Mouse (Mus musculus) olfactory bulb, adult 2 months (tissue): ENCODE measurements around the gene Gmeb1. TPM values are rescaled to one million over a fixed set of nuclear protein-coding genes. Genes with fewer than 3 reads are reported as not detected.
A peak's percentile ranks its signal among the peaks of the same experiment; 100 is the strongest.
"Not testable (repeated sequence)": the region's sequence is repeated elsewhere in the genome, so short reads cannot be mapped to it uniquely, and the experiment has no call there.

ENCODE experiments used
- H3K27ac ChIP-seq: fragments of 200-500 bp; 2 replicates; pipeline ENCODE4 v1.5.1; 2012; ENCODE audit warnings: low read depth, low read length; ENCODE audit not compliant: insufficient read depth
- H3K4me1 ChIP-seq: fragments of 200-500 bp; 2 replicates; pipeline ENCODE4 v1.6.1; 2012; ENCODE audit warnings: low read length; ENCODE audit not compliant: control insufficient read depth, insufficient read depth
- H3K4me3 ChIP-seq: fragments of 200-500 bp; 2 replicates; pipeline ENCODE4 v1.5.1; 2012; ENCODE audit warnings: mild to moderate bottlenecking, low read depth, low read length, moderate library complexity; ENCODE audit not compliant: insufficient read depth
- CTCF ChIP-seq: fragments of 200-500 bp; IDR thresholded peaks from 2 replicates; pipeline ENCODE4 v1.5.1; 2012; ENCODE audit warnings: low read depth, mild to moderate bottlenecking, low read length, moderate library complexity; ENCODE audit not compliant: insufficient read depth
- POLR2A ChIP-seq: fragments of 200-500 bp; IDR thresholded peaks from 2 replicates; pipeline ENCODE4 v1.6.1; 2012; ENCODE audit warnings: mild to moderate bottlenecking, low read depth, low read length, moderate library complexity; ENCODE audit not compliant: insufficient read depth
- WGBS: fragments of 180-500 bp; shearing (Covaris S2); methylation state at CpG from one replicate; pipeline ENCODE4 v1.1.7; 2018; 5-methylcytosine and 5-hydroxymethylcytosine counted together
- polyA plus RNA-seq: library from polyadenylated mRNA; stranded (reverse); fragments of >200 nt; gene quantifications from 2 replicates; pipeline ENCODE4 v1.2.4, GENCODE M21; 2012; ENCODE audit warnings: low replicate concordance; ENCODE audit not compliant: missing spikeins, insufficient read depth, insufficient read length

The Gmeb1 gene
- polyA plus RNA-seq, 1 experiment, result not detected

DNA sequence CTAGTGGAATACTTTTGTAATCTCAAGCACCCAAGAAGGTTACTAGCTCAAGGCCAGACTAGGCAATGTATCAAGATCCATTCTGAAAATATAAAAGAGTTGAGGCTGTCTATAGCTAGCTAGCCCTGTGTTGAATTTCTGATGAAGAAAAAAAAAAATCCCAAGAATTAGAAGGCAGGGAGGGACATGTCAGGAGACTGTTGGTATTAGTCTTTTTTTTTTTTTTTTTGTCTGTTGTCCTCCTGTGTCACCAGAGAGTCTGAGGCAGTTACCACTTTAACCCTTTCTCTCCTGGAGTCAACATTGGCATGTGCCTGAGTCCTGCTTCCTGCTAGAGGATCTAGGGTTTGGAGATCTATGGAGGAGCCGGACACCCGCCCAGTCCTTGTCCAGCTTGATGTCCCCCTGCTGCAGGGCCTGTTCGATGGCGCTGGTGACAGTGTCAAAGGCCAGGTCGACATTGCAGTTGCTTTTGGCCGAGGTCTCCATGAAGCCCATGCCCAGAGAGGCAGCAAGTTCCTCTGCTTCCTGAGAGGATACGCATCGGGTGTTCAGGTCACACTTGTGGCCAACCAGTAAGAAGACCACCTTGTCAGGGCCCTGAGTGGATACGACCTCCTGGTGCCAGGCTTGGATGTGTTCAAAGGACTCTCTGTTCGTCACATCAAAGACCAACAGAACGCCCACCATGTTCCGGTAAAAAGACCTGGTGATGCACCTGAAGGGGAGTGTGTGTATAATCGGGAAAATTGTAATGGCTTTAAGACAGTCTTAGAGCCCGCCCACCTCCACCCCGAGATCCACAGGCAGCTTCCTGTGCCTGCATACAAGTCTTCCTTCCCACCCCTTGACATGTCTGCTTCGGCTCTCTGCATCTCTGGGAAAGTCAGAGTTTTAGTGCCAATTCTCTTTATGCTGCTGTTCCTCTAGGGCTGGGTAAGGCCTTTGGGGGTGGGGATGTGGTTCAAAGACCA lies 40.9 kb upstream of the Gmeb1 start:
- no peak overlapping the region for H3K27ac ChIP-seq
- peaks cover 10% of the 10 kb centered on the region for H3K4me1 ChIP-seq
- H3K4me3 ChIP-seq, result peak overlapping the region; percentile 46
- 58% methylated on average over 16 of the region's 16 CpGs for WGBS
- no peak for TF ChIP-seq CTCF
- no peak for TF ChIP-seq POLR2A

- Histone ChIP-seq H3K4me1 (peaks cover 10% of the 10 kb centered on the region), H3K27ac (no peak overlapping the region), H3K4me3 (no peak overlapping the region)
- TF ChIP-seq CTCF, result no peak
- TF ChIP-seq POLR2A, result no peak
- WGBS, result 65% methylated on average over 6 of the region's 6 CpGs
These were observed 40.1 kb upstream of the Gmeb1 start for GRCm38 (mm10) chr4:132301486-132301885.

DNA sequence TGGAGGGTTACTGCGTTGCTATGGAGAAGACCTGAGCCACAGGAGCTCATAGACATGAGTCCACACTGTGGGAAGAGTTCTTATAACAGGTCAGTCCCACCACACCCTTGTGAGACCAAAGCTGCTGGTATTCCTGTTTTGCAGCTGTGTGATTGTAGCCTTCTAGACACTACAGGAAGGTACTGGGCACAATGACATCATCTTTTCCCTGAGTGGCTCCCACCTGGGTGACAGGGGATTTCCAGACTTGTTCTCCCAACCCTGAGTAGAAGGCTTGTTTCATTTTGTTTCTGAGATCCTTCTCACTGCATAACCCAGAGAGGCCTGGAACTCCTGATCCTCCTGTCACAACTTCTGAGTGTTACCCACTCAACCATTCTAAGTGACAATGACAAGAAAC lies 38.4 kb upstream of the Gmeb1 start:
- Histone ChIP-seq H3K4me3 (no peak overlapping the region), H3K27ac (no peak overlapping the region), H3K4me1 (peaks cover 10% of the 10 kb centered on the region)
- TF ChIP-seq POLR2A (no peak), CTCF (no peak)
- WGBS, result 72% methylated on average over 1 of the region's 1 CpGs

GRCm38 (mm10) chr4:132295696-132296390 lies 34.4 kb upstream of the Gmeb1 start:
- WGBS, result 64% methylated on average over 8 of the region's 8 CpGs
- no peak for TF ChIP-seq CTCF
- TF ChIP-seq POLR2A, result no peak

GRCm38 (mm10) chr4:132293682-132294240 lies 32.4 kb upstream of the Gmeb1 start:
- Histone ChIP-seq H3K4me1 (no peaks in the 10 kb centered on the region), H3K27ac (no peak overlapping the region), H3K4me3 (no peak overlapping the region)
- WGBS, result 87% methylated on average over 7 of the region's 7 CpGs
- TF ChIP-seq POLR2A (no peak), CTCF (no peak)

More at GRCm38 (mm10) chr4:132295696-132296390, 34.4 kb upstream of the Gmeb1 start:
- Histone ChIP-seq H3K4me1 (no peaks in the 10 kb centered on the region), H3K27ac (no peak overlapping the region), H3K4me3 (no peak overlapping the region)

DNA sequence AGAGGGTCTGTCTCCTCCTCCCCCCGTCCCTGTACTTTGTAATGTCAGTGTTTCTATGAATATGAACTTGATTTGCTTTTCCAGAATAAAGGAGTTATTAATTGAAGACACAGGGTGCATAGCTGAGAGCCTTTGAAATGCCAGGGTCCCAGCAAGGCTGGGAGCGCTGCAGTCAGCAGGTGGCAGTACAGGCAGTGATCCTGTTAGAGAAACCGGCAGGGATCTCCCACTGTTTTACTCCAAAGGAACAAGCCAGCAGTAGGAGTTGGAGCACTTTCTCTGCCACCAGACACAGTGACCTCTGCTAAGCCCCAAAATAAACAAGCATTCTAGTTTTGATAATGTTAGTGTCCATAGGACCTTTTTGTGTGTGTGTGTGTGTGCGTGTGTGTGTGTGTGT lies 31.6 kb upstream of the Gmeb1 start:
- Histone ChIP-seq H3K27ac (no peak overlapping the region), H3K4me3 (no peak overlapping the region), H3K4me1 (no peaks in the 10 kb centered on the region)
- WGBS, result 40% methylated on average over 4 of the region's 4 CpGs
- no peak for TF ChIP-seq POLR2A
- TF ChIP-seq CTCF, result peak; percentile 50; the same call in 1 of the 2 replicates

DNA sequence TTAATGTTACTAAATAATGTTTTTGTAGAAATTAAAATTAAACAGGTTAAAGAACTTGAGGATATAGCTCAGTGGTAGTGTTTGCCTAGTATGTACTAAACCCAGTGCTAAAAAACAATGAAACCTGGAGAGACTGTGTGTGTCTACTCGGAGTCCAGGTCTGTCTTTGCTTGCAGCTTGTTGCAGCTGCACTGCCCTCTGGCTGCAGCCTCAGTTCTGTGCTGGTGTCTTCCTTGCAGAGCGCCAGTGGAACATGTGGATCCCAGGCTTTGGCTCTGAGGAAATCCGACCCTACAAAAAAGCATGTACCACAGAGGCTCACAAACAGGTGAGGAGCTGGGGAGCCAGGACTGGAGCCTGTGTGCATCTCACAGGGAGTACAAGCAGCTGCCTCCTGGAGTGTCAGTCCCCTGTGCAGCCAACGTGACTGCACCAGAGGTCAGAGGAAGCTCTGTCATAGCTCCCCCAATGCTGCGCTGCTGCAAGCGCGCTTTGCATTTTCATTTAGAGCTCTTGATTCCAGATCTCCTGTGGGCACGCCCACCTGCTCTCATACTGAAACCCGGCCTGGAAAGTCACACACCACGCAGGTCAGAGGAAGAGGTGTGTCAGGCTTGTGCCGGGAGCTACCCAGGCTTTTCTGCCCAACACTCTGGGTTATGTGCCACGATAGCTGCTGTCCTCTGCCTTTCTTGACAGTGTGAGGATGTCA lies 30.4 kb upstream of the Gmeb1 start:
- no peak for TF ChIP-seq POLR2A
- no peak for TF ChIP-seq CTCF
- H3K27ac ChIP-seq, result no peak overlapping the region
- no peaks in the 10 kb centered on the region for H3K4me1 ChIP-seq
- H3K4me3 ChIP-seq, result no peak overlapping the region
- 83% methylated on average over 12 of the region's 12 CpGs for WGBS

DNA sequence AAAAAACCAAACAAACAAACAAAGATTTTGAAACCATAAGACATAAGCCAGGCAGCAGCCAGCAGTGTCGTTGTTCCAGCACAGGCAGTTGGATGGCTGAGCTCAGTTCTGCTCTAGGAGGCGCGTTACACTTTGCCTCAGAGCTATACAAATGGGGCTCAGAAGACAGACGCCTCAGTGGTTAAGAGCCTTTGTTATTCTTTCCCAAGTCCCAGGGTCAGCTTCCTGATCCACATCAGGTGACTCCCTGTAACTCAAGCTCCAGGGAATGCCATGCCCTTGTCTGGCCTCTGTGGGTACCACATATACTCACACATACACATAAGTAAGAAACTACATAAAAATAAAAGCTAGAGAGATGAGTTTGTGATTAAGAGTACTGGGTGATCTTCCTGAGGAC lies 29.7 kb upstream of the Gmeb1 start:
- Histone ChIP-seq H3K4me1 (no peaks in the 10 kb centered on the region), H3K27ac (no peak overlapping the region), H3K4me3 (no peak overlapping the region)
- TF ChIP-seq POLR2A, result no peak
- TF ChIP-seq CTCF, result no peak
- WGBS, result 93% methylated on average over 4 of the region's 4 CpGs

DNA sequence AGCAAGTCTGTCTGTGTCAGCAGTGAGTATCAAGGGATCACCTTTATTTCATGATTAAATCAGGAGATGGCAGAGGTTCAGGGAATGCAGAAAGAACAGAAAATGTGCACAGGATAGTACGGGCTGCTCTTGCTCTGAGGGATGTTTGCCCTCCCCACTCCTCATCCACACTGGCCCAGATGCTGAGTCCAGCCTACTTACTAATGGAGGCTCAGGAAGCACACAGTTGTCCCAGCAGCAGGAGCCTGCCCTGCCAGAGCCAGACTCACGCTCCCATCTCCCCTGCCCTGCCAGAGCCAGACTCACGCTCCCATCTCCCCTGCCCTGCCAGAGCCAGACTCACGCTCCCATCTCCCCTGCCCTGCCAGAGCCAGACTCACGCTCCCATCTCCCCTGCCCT lies 27.4 kb upstream of the Gmeb1 start:
- not testable (repeated sequence) for H3K27ac ChIP-seq, H3K4me1 ChIP-seq, H3K4me3 ChIP-seq
- 73% methylated on average over 3 of the region's 5 CpGs for WGBS
